Mouse (Mus musculus) hindbrain, embryonic 11.5 days (tissue): Measurements from ENCODE around the gene Dab2ip. TPM values are rescaled to one million over a fixed set of nuclear protein-coding genes. Genes with fewer than 3 reads are reported as not detected.

Source experiments
- ATAC-seq: fragments of 200-750 bp; cut with Nextera tagmentation; 2 replicates; pipeline ENCODE4 v1.8.0; 2017; ENCODE audit warnings: mild to moderate bottlenecking, moderate TSS enrichment, moderate library complexity; ENCODE audit not compliant: low FRiP score
- DNase-seq: peaks from one replicate; pipeline ENCODE4 v3.0.0-alpha.2; 2015; ENCODE audit warnings: low spot score
- H3K27ac ChIP-seq: fragments of 300-500 bp; sonication (generic); 2 replicates; pipeline ENCODE4 v1.5.1; 2014; ENCODE audit warnings: mild to moderate bottlenecking, low read depth, low read length
- H3K27me3 ChIP-seq: fragments of 300-500 bp; sonication (generic); 2 replicates; pipeline ENCODE4 v1.6.1; 2014; ENCODE audit warnings: mild to moderate bottlenecking, low read length, moderate library complexity, mixed read lengths; ENCODE audit not compliant: control insufficient read depth, insufficient read depth
- H3K36me3 ChIP-seq: fragments of 300-500 bp; sonication (generic); 2 replicates; pipeline ENCODE4 v1.6.1; 2014; ENCODE audit warnings: mild to moderate bottlenecking, low read length, moderate library complexity, mixed read lengths; ENCODE audit not compliant: control insufficient read depth, insufficient read depth
- H3K4me1 ChIP-seq: fragments of 300-500 bp; sonication (generic); replicated peaks from 2 replicates; pipeline ENCODE4 v1.6.1; 2014; ENCODE audit warnings: low read length, mixed read lengths; ENCODE audit not compliant: control insufficient read depth, insufficient read depth
- H3K4me2 ChIP-seq: fragments of 300-500 bp; sonication (generic); replicated peaks from 2 replicates; pipeline ENCODE4 v1.6.1; 2014; ENCODE audit warnings: mild to moderate bottlenecking, low read depth, low read length
- H3K4me3 ChIP-seq: fragments of 300-500 bp; sonication (generic); 2 replicates; pipeline ENCODE4 v1.5.1; 2014; ENCODE audit warnings: low read depth, low read length
- H3K9ac ChIP-seq: fragments of 300-500 bp; sonication (generic); 2 replicates; pipeline ENCODE4 v1.6.1; 2014; ENCODE audit warnings: low read depth, low read length
- H3K9me3 ChIP-seq: fragments of 300-500 bp; sonication (generic); 2 replicates; pipeline ENCODE4 v1.6.1; 2016; ENCODE audit warnings: low read length; ENCODE audit not compliant: control insufficient read depth
- WGBS: fragments of 180-500 bp; shearing (Covaris S2); extraction: QIAGEN DNeasy Blood & Tissue Kit; methylation state at CpG from one replicate; pipeline ENCODE4 v1.1.7; 2014; 5-methylcytosine and 5-hydroxymethylcytosine counted together
- polyA plus RNA-seq: library from polyadenylated mRNA; unstranded; fragments of >200 nt; fragmentation: Nextera tagmentation; extraction: Ambion mirVana; gene quantifications from 2 replicates; pipeline ENCODE4 v1.2.1, GENCODE M21; 2014

The Dab2ip gene
- polyA plus RNA-seq, 1 experiment from 2014 or later = 37.8 TPM

GRCm38 (mm10) chr2:35612297-35612696 is 54.2 kb downstream of the Dab2ip start:
- H3K36me3 ChIP-seq = no peaks in the 10 kb centered on the region
- peaks cover 23% of the 10 kb centered on the region for H3K4me1 ChIP-seq
- no peaks in the 10 kb centered on the region for H3K9me3 ChIP-seq
- ATAC-seq = no peak
- no peak overlapping the region for H3K4me3 ChIP-seq
- WGBS = 86% methylated on average over 7 of the region's 7 CpGs
- no peak for DNase-seq
- no peak overlapping the region for H3K4me2 ChIP-seq
- no peaks in the 10 kb centered on the region for H3K27me3 ChIP-seq
- H3K27ac ChIP-seq = no peak overlapping the region
- no peak overlapping the region for H3K9ac ChIP-seq

- no peak overlapping the region for H3K4me2 ChIP-seq
- H3K27ac ChIP-seq = no peak overlapping the region
Measured at GRCm38 (mm10) chr2:35613946-35614353, 55.9 kb downstream of the Dab2ip start.

GRCm38 (mm10) chr2:35614411-35614810 is 56.3 kb downstream of the Dab2ip start:
- no peaks in the 10 kb centered on the region for H3K27me3 ChIP-seq
- no peak overlapping the region for H3K27ac ChIP-seq
- ATAC-seq (no peak), DNase-seq (no peak)
- WGBS = 58% methylated on average over 3 of the region's 3 CpGs
- H3K36me3 ChIP-seq = no peaks in the 10 kb centered on the region
- H3K9me3 ChIP-seq = no peaks in the 10 kb centered on the region
- peaks cover 25% of the 10 kb centered on the region for H3K4me1 ChIP-seq
- H3K4me3 ChIP-seq = no peak overlapping the region
- no peak overlapping the region for H3K9ac ChIP-seq
- no peak overlapping the region for H3K4me2 ChIP-seq

More at GRCm38 (mm10) chr2:35613946-35614353, 55.9 kb downstream of the Dab2ip start:
- H3K36me3 ChIP-seq = no peaks in the 10 kb centered on the region
- ATAC-seq = no peak
- no peaks in the 10 kb centered on the region for H3K9me3 ChIP-seq
- peaks cover 23% of the 10 kb centered on the region for H3K4me1 ChIP-seq
- H3K9ac ChIP-seq = no peak overlapping the region
- no peaks in the 10 kb centered on the region for H3K27me3 ChIP-seq
- whole genome bisulfite sequencing = 34% methylated on average over 3 of the region's 3 CpGs
- no peak for DNase-seq
- H3K4me3 ChIP-seq = no peak overlapping the region

- Histone ChIP-seq H3K9ac (no peak overlapping the region), H3K4me2 (no peak overlapping the region), H3K4me1 (peaks cover 25% of the 10 kb centered on the region), H3K4me3 (no peak overlapping the region), H3K9me3 (no peaks in the 10 kb centered on the region), H3K27ac (no peak overlapping the region), H3K27me3 (no peaks in the 10 kb centered on the region), H3K36me3 (no peaks in the 10 kb centered on the region)
- 73% methylated on average over 4 of the region's 4 CpGs for WGBS
- DNase-seq (no peak), ATAC-seq (no peak)
Measured at GRCm38 (mm10) chr2:35615366-35615765, 57.3 kb downstream of the Dab2ip start.

- ATAC-seq = no peak
- no peak overlapping the region for H3K4me2 ChIP-seq
- DNase-seq = no peak
- no peaks in the 10 kb centered on the region for H3K36me3 ChIP-seq
- H3K27me3 ChIP-seq = no peaks in the 10 kb centered on the region
- H3K4me1 ChIP-seq = peaks cover 21% of the 10 kb centered on the region
- H3K4me3 ChIP-seq = no peak overlapping the region
- no peaks in the 10 kb centered on the region for H3K9me3 ChIP-seq
- WGBS = 52% methylated on average over 2 of the region's 2 CpGs
- no peak overlapping the region for H3K9ac ChIP-seq
- H3K27ac ChIP-seq = no peak overlapping the region
Measured at GRCm38 (mm10) chr2:35615977-35616376, 57.9 kb downstream of the Dab2ip start.

GRCm38 (mm10) chr2:35616891-35617658 is 59.0 kb downstream of the Dab2ip start:
- no peak for ATAC-seq
- Histone ChIP-seq H3K9me3 (no peaks in the 10 kb centered on the region), H3K27me3 (no peaks in the 10 kb centered on the region), H3K4me1 (peaks cover 23% of the 10 kb centered on the region), H3K9ac (no peak overlapping the region), H3K4me3 (no peak overlapping the region), H3K27ac (no peak overlapping the region), H3K4me2 (no peak overlapping the region), H3K36me3 (no peaks in the 10 kb centered on the region)
- 67% methylated on average over 6 of the region's 6 CpGs for WGBS
- no peak for DNase-seq

- DNase-seq = no peak
- Histone ChIP-seq H3K27ac (no peak overlapping the region), H3K4me2 (no peak overlapping the region), H3K9ac (no peak overlapping the region), H3K36me3 (no peaks in the 10 kb centered on the region), H3K4me1 (peaks cover 30% of the 10 kb centered on the region), H3K4me3 (no peak overlapping the region), H3K9me3 (no peaks in the 10 kb centered on the region), H3K27me3 (no peaks in the 10 kb centered on the region)
- WGBS = 81% methylated on average over 7 of the region's 7 CpGs
- no peak for ATAC-seq
Measured at GRCm38 (mm10) chr2:35618981-35619380, 60.9 kb downstream of the Dab2ip start.

- Histone ChIP-seq H3K4me1 (peaks cover 30% of the 10 kb centered on the region), H3K27ac (peak overlapping the region; percentile 6; the same call in 1 of the 2 replicates), H3K9ac (no peak overlapping the region), H3K36me3 (no peaks in the 10 kb centered on the region), H3K9me3 (no peaks in the 10 kb centered on the region), H3K4me2 (no peak overlapping the region), H3K4me3 (no peak overlapping the region), H3K27me3 (no peaks in the 10 kb centered on the region)
- WGBS = 48% methylated on average over 2 of the region's 2 CpGs
- ATAC-seq = no peak
- DNase-seq = no peak
Measured at GRCm38 (mm10) chr2:35619532-35619931, 61.5 kb downstream of the Dab2ip start.
